Mouse (Mus musculus): ENCODE data around the gene Arl16. TPM values are rescaled to one million over a fixed set of nuclear protein-coding genes. Genes with fewer than 3 reads are reported as not detected.

Gene Arl16
- 30.2 and 41.6 TPM in 2 replicates for polyA plus RNA-seq (2012; rRNA removed)

GRCm38 (mm10) chr11:120467051-120467735 lies at the start of gene Arl16:
Gene Arl16, minus strand, starts transcription at chr11:120467607.

GRCm38 (mm10) chr11:120491317-120492023 lies 24.1 kb upstream of the Arl16 start, which contains the start of gene Slc25a10:
Gene Slc25a10, plus strand, starts transcription at chr11:120491840.

GRCm38 (mm10) chr11:120484265-120484981 lies 17.0 kb upstream of the Arl16 start, which contains the start of gene Mrpl12:
Gene Mrpl12, plus strand, starts transcription at chr11:120484613.

GRCm38 (mm10) chr11:120457772-120458751 lies 9.3 kb downstream of the Arl16 start, which contains the start of the genes Oxld1 and Ccdc137:
Gene Oxld1, minus strand, starts transcription at chr11:120458068.
Gene Ccdc137, plus strand, starts transcription at chr11:120458115.

GRCm38 (mm10) chr11:120453306-120453705 lies 14.1 kb downstream of the Arl16 start, which contains the start of gene Pde6g:
Gene Pde6g, minus strand, starts transcription at chr11:120453500.

GRCm38 (mm10) chr11:120442344-120442743 lies 25.1 kb downstream of the Arl16 start, which contains the start of gene Tspan10:
Gene Tspan10, plus strand, starts transcription at chr11:120442644.

GRCm38 (mm10) chr11:120437152-120437856 lies 30.1 kb downstream of the Arl16 start, which contains the start of gene Nploc4:
Gene Nploc4, minus strand, starts transcription at chr11:120437708.

Other genes starting within 250 kb of the Arl16 start
- gene Bahcc1, start 234.7 kb downstream of the Arl16 start, polyA plus RNA-seq (2012; rRNA removed), result 40.3 and 44.1 TPM in 2 replicates
- 1,155 and 2,096 TPM in 2 replicates for gene Actg1, start 119.1 kb downstream of the Arl16 start, polyA plus RNA-seq (2012; rRNA removed)
- gene Fscn2, start 106.1 kb downstream of the Arl16 start, polyA plus RNA-seq (2012; rRNA removed), result 0.23 and 0.48 TPM in 2 replicates
- gene Faap100, start 88.8 kb downstream of the Arl16 start, polyA plus RNA-seq (2012; rRNA removed), result 26.2 and 38.4 TPM in 2 replicates
- 43.1 and 58.4 TPM in 2 replicates for gene Nploc4, start 29.9 kb downstream of the Arl16 start, polyA plus RNA-seq (2012; rRNA removed)
- 0.11 and 0.24 TPM in 2 replicates for gene Tspan10, start 25.0 kb downstream of the Arl16 start, polyA plus RNA-seq (2012; rRNA removed)
- 0.35 and 0.37 TPM in 2 replicates for gene Pde6g, start 14.1 kb downstream of the Arl16 start, polyA plus RNA-seq (2012; rRNA removed)
- 6.9 and 7.4 TPM in 2 replicates for gene Oxld1, start 9.5 kb downstream of the Arl16 start, polyA plus RNA-seq (2012; rRNA removed)
- 36.2 and 42.9 TPM in 2 replicates for gene Ccdc137, start 9.5 kb downstream of the Arl16 start, polyA plus RNA-seq (2012; rRNA removed)
- 106 and 125 TPM in 2 replicates for gene Mrpl12, start 17.0 kb upstream of the Arl16 start, polyA plus RNA-seq (2012; rRNA removed)
- 39.4 and 50.5 TPM in 2 replicates for gene Slc25a10, start 24.2 kb upstream of the Arl16 start, polyA plus RNA-seq (2012; rRNA removed)
- gene Gcgr, start 63.1 kb upstream of the Arl16 start, polyA plus RNA-seq (2012; rRNA removed), result 1.2 and 1.7 TPM in 2 replicates
- 164 and 177 TPM in 2 replicates for gene Mcrip1, start 82.1 kb upstream of the Arl16 start, polyA plus RNA-seq (2012; rRNA removed)
- gene Ppp1r27, start 83.5 kb upstream of the Arl16 start, polyA plus RNA-seq (2012; rRNA removed), result not detected in 2 replicates
- gene P4hb, start 105.6 kb upstream of the Arl16 start, polyA plus RNA-seq (2012; rRNA removed), result 365 and 391 TPM in 2 replicates
- 303 and 501 TPM in 2 replicates for gene Arhgdia, start 114.0 kb upstream of the Arl16 start, polyA plus RNA-seq (2012; rRNA removed)
- gene Alyref, start 130.8 kb upstream of the Arl16 start, polyA plus RNA-seq (2012; rRNA removed), result 300 and 546 TPM in 2 replicates
- gene Anapc11, start 130.8 kb upstream of the Arl16 start, polyA plus RNA-seq (2012; rRNA removed), result 138 and 143 TPM in 2 replicates
- gene Npb, start 140.9 kb upstream of the Arl16 start, polyA plus RNA-seq (2012; rRNA removed), result 1.4 TPM in 2 replicates
- gene Pcyt2, start 150.3 kb upstream of the Arl16 start, polyA plus RNA-seq (2012; rRNA removed), result 132 and 188 TPM in 2 replicates
- 44.4 and 107 TPM in 2 replicates for gene Sirt7, start 157.6 kb upstream of the Arl16 start, polyA plus RNA-seq (2012; rRNA removed)
- 42.7 and 60.6 TPM in 2 replicates for gene Mafg, start 166.0 kb upstream of the Arl16 start, polyA plus RNA-seq (2012; rRNA removed)
- gene Pycr1, start 176.2 kb upstream of the Arl16 start, polyA plus RNA-seq (2012; rRNA removed), result 13.8 and 25.2 TPM in 2 replicates
- 0.08 and 0.26 TPM in 2 replicates for gene Myadml2, start 180.6 kb upstream of the Arl16 start, polyA plus RNA-seq (2012; rRNA removed)
- gene Notum, start 193.6 kb upstream of the Arl16 start, polyA plus RNA-seq (2012; rRNA removed), result 2.2 and 5.1 TPM in 2 replicates
- gene Aspscr1, start 205.4 kb upstream of the Arl16 start, polyA plus RNA-seq (2012; rRNA removed), result 69.8 and 105 TPM in 2 replicates
- gene Cenpx, start 246.1 kb upstream of the Arl16 start, polyA plus RNA-seq (2012; rRNA removed), result 49.4 and 73.3 TPM in 2 replicates
- gene Lrrc45, start 246.3 kb upstream of the Arl16 start, polyA plus RNA-seq (2012; rRNA removed), result 68.5 and 84.3 TPM in 2 replicates